Mouse (Mus musculus) stomach, postnatal 0 days (tissue): ENCODE measurements at regions not wholly inside any gene's neighbourhood (a gene's known extent, or its start where the extent isn't known, plus 50 kb on each side); places are given as distances from the start of the nearest gene placed in this dataset.

Experiments
- ATAC-seq: fragments of 200-750 bp; cut with Nextera tagmentation; 2 replicates; pipeline ENCODE4 v1.8.0; 2017; ENCODE audit not compliant: low FRiP score, low TSS enrichment
- DNase-seq: peaks from one replicate; pipeline ENCODE4 v3.0.0-alpha.2; 2016; ENCODE audit warnings: low spot score
- H3K27ac ChIP-seq: fragments of 300-500 bp; sonication (generic); replicated peaks from 2 replicates; pipeline ENCODE4 v1.5.1; 2014; ENCODE audit warnings: mild to moderate bottlenecking, control low read depth
- H3K27me3 ChIP-seq: fragments of 300-500 bp; sonication (generic); 2 replicates; pipeline ENCODE4 v1.6.1; 2014; ENCODE audit warnings: low read length; ENCODE audit not compliant: control insufficient read depth, insufficient read depth
- H3K36me3 ChIP-seq: fragments of 300-500 bp; sonication (generic); 2 replicates; pipeline ENCODE4 v1.6.1; 2014; ENCODE audit warnings: low read length, mixed read lengths; ENCODE audit not compliant: control insufficient read depth, insufficient read depth
- H3K4me1 ChIP-seq: fragments of 300-500 bp; sonication (generic); replicated peaks from 2 replicates; pipeline ENCODE4 v1.6.1; 2014; ENCODE audit warnings: antibody characterized with exemption; ENCODE audit not compliant: control insufficient read depth, insufficient read depth
- H3K4me2 ChIP-seq: fragments of 300-500 bp; sonication (generic); replicated peaks from 2 replicates; pipeline ENCODE4 v1.6.1; 2014; ENCODE audit warnings: low read depth, mild to moderate bottlenecking, control low read depth, moderate library complexity
- H3K4me3 ChIP-seq: fragments of 300-500 bp; sonication (generic); 2 replicates; pipeline ENCODE4 v1.5.1; 2014; ENCODE audit warnings: low read depth, low read length, control low read depth
- H3K9ac ChIP-seq: fragments of 300-500 bp; sonication (generic); 2 replicates; pipeline ENCODE4 v1.6.1; 2014; ENCODE audit warnings: mild to moderate bottlenecking, low read length, control low read depth, mixed read lengths
- H3K9me3 ChIP-seq: fragments of 300-500 bp; sonication (generic); 2 replicates; pipeline ENCODE4 v1.6.1; 2016; ENCODE audit warnings: low read length; ENCODE audit not compliant: control insufficient read depth
- CTCF ChIP-seq: IDR thresholded peaks from 2 replicates; pipeline ENCODE4 v1.5.1; 2016; ENCODE audit warnings: antibody characterized with exemption, low read depth, mild to moderate bottlenecking, moderate library complexity
- EP300 ChIP-seq: optimal IDR thresholded peaks from 2 replicates; pipeline ENCODE3; 2016; ENCODE audit warnings: antibody characterized with exemption
- WGBS: fragments of 180-500 bp; shearing (Covaris S2); extraction: QIAGEN DNeasy Blood & Tissue Kit; methylation state at CpG from one replicate; pipeline ENCODE4 v1.1.7; 2014; 5-methylcytosine and 5-hydroxymethylcytosine counted together

DNA sequence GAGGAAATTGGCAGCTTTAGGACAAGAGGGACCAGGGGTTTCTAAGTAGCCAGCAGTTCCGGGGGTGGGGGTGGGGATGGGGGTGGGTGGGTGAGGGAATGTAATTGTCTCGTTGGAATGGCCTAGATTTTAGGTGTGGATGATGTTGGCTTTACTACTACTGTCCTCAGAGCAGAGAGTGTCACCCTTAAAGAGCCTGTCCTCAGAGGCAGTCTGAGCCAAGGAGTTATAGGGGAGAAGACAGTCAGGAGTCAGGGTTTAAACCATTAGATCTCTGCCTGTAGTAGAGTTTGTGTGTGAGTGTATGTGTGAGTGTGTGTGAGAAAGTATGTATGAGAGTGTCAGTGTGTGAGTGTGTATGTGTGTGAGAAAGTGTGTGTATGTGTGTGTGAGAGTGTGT, 179.6 kb upstream of the 4931429L15Rik start:
- Histone ChIP-seq H3K4me3 (no peak overlapping the region), H3K9ac (no peak overlapping the region), H3K36me3 (no peaks in the 10 kb centered on the region), H3K4me2 (no peak overlapping the region), H3K27me3 (no peaks in the 10 kb centered on the region), H3K4me1 (no peaks in the 10 kb centered on the region), H3K9me3 (no peaks in the 10 kb centered on the region), H3K27ac (no peak overlapping the region)
- no peak for TF ChIP-seq EP300
- no peak for TF ChIP-seq CTCF
- WGBS: 30% methylated on average over 2 of the region's 2 CpGs
- DNase-seq: no peak
- ATAC-seq: no peak

DNA sequence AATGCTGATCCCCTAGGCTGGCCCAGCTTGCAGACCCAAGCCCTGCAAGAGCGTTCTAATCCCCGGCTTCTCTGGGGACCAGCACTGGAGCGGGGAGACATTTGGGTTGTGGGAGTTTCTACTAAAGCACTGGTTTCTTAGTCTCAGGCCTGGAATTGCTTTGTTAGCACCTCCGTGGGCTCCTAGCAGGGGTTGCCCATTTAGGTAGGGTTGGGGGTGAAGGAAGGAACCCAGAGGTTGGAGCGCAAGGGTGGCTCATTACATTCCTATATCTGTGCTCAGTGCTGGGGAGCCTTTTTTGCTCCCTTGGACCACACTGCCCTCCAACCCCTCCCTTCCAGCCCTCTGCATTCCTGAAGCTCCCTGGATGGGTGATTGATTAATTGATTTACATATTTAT, 179.1 kb upstream of the 4931429L15Rik start:
- H3K27ac ChIP-seq: no peak overlapping the region
- H3K4me3 ChIP-seq: no peak overlapping the region
- no peak overlapping the region for H3K9ac ChIP-seq
- ATAC-seq (no peak), DNase-seq (no peak)
- no peaks in the 10 kb centered on the region for H3K4me1 ChIP-seq
- H3K4me2 ChIP-seq: no peak overlapping the region
- no peaks in the 10 kb centered on the region for H3K9me3 ChIP-seq
- no peaks in the 10 kb centered on the region for H3K36me3 ChIP-seq
- H3K27me3 ChIP-seq: no peaks in the 10 kb centered on the region
- 57% methylated on average over 5 of the region's 5 CpGs for WGBS
- TF ChIP-seq CTCF (no peak), EP300 (no peak)

DNA sequence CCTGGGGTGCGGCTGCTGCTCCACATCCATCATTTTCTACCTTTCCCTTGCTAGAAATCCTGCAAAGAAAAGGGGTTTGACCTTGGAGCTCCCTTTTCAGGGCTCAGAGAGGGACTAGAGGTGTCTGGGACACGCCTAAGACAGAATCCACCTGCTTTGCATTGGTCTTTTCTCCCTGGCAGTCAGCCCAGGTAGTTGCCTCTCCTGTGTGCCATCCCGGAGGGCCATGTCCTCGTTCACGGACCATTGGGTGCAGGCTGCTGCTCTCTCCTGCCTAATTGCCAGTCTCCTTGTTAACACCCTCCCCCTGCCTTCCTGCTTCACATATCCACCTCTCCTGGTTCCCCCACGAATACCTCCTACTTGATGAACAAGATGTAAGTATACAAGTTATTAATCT, 175.5 kb upstream of the 4931429L15Rik start:
- H3K36me3 ChIP-seq: no peaks in the 10 kb centered on the region
- WGBS: 56% methylated on average over 6 of the region's 6 CpGs
- ATAC-seq (no peak), DNase-seq (no peak)
- H3K9me3 ChIP-seq: no peaks in the 10 kb centered on the region
- no peaks in the 10 kb centered on the region for H3K4me1 ChIP-seq
- H3K4me3 ChIP-seq: no peak overlapping the region
- H3K27me3 ChIP-seq: no peaks in the 10 kb centered on the region
- H3K9ac ChIP-seq: no peak overlapping the region
- H3K27ac ChIP-seq: no peak overlapping the region
- H3K4me2 ChIP-seq: no peak overlapping the region
- TF ChIP-seq CTCF (no peak), EP300 (no peak)

DNA sequence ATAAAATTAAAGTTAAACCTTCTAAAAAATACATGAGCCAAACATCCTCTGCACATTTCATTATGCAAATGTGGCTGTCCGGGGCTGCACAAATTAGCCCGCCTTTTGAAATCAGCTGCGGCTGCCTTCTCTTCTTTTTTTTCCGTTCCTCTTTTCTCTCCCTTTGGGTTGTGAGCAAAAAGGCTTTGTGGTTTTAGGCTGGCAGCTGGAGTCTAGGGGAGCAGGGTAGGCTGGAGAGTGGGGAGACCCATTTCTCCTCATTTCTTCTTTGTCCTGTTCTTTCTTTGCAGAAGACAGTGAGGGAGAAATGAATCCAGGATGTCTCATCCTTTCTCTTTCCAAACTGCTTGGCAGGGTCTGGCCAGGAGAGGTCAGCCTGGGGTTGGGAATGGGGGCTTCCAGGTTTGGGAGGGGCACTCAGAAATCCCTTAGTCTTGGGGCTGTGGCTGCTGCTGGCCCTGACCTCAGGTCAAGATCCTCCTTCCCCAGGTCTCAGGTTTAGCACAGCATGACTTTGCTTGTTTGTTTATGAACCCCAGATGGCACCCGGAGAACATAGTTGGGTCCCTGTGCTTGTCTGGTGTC, 163.2 kb upstream of the 4931429L15Rik start:
- H3K27me3 ChIP-seq: no peaks in the 10 kb centered on the region
- no peak overlapping the region for H3K4me3 ChIP-seq
- no peaks in the 10 kb centered on the region for H3K4me1 ChIP-seq
- no peak overlapping the region for H3K4me2 ChIP-seq
- TF ChIP-seq CTCF (0 out of 2 replicates have a peak, but pooled peaks have one; percentile 6), EP300 (no peak)
- no peak overlapping the region for H3K9ac ChIP-seq
- no peak for ATAC-seq
- H3K9me3 ChIP-seq: no peaks in the 10 kb centered on the region
- H3K27ac ChIP-seq: no peak overlapping the region
- H3K36me3 ChIP-seq: no peaks in the 10 kb centered on the region
- DNase-seq: no peak
- WGBS: 71% methylated on average over 5 of the region's 5 CpGs

DNA sequence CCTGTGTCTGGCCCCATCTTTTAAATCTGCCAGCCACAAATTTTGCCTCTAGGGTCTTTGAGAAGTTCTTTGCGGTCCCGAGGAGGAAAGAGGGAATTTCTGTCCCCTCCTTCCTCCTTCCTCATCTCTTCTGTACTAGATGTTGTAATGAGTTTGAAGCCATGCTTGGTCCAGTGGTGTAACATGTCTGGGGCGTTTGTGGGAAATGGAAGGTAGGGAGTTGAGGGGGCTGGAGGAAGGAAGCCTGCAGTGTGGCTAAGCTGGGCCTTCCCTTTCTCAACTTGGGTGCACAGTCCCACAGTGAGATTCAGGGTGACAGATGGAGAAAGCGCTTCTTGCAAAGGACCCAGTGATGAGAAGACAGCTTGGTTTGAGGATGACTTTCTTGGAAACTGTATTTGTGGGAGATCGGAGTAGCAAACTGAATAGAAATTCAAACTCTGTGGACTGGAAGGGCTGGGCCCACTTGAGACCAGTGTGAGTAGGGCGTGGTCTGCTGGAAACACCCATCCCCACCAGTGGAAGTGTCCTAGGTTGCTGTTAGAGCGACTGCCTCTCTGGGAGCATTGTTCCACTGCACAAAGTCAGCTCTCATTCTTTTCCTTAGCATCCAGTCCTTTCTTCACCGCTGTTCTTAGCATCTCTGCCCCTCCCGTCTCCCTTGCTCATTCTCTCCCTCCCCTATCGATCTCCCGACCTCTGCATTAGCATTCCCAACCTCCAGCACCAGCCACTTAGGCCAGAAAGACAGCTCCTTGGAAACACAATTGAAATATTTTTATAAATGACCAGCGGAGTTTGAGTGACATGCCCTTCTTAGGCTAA, 162.5 kb upstream of the 4931429L15Rik start:
- DNase-seq (no peak), ATAC-seq (no peak)
- no peak overlapping the region for H3K9ac ChIP-seq
- H3K4me2 ChIP-seq: no peak overlapping the region
- no peaks in the 10 kb centered on the region for H3K4me1 ChIP-seq
- H3K36me3 ChIP-seq: no peaks in the 10 kb centered on the region
- H3K27me3 ChIP-seq: no peaks in the 10 kb centered on the region
- no peaks in the 10 kb centered on the region for H3K9me3 ChIP-seq
- WGBS: 65% methylated on average over 12 of the region's 12 CpGs
- H3K4me3 ChIP-seq: no peak overlapping the region
- TF ChIP-seq CTCF (no peak), EP300 (no peak)
- H3K27ac ChIP-seq: no peak overlapping the region

DNA sequence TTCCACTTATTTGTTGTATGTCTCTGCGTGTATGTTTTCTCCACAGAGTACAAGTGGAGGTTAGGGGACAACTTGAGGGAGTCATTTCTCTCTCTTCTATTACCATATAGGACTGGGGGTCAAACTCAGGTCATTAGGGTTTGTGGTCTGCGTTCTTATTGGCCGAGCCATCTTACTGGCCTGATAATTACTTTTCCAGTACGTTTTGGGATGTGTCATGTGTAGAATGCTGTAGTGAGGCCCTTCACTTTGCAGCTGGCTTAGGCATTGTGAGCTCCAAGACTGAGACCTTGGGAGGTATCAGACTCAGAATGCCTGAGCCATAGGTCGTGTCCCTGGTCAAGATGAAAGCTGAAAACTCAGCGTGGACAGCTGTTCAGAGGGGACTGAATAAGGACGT, 161.7 kb upstream of the 4931429L15Rik start:
- no peaks in the 10 kb centered on the region for H3K4me1 ChIP-seq

More for the DNA sequence above, 161.7 kb upstream of the 4931429L15Rik start:
- H3K9ac ChIP-seq: no peak overlapping the region
- no peaks in the 10 kb centered on the region for H3K36me3 ChIP-seq
- H3K27me3 ChIP-seq: no peaks in the 10 kb centered on the region
- DNase-seq (no peak), ATAC-seq (no peak)
- no peak overlapping the region for H3K4me2 ChIP-seq
- H3K27ac ChIP-seq: no peak overlapping the region
- H3K9me3 ChIP-seq: no peaks in the 10 kb centered on the region
- no peak overlapping the region for H3K4me3 ChIP-seq
- WGBS: 57% methylated on average over 7 of the region's 7 CpGs
- no peak for TF ChIP-seq CTCF
- TF ChIP-seq EP300: no peak
